Mouse (Mus musculus): ENCODE results near the gene Cd2ap. TPM values are rescaled to one million over a fixed set of nuclear protein-coding genes. Genes with fewer than 3 reads are reported as not detected.

Cd2ap gene
- total and polyA plus RNA-seq, 3 experiments: 10.7 to 14.3 TPM; not detected in 1

- TF ChIP-seq SIN3A (IDR thresholded peaks at IDR 0.05; ENCODE audit: low read length) (no peak), ZKSCAN1 (IDR thresholded peaks at IDR 0.05; ENCODE audit: low read depth, low read length) (no peak), USF2 (IDR thresholded peaks at IDR 0.05; ENCODE audit: borderline replicate concordance in 1 of 2, insufficient read depth in 1 of 2, low read depth in 1 of 2, low read length in 2 of 2) (no peak), MAZ (IDR thresholded peaks at IDR 0.05; ENCODE audit: low read depth, low read length) (no peak), GABPA (IDR thresholded peaks at IDR 0.05; ENCODE audit: low read depth, low read length) (no peak), POLR2AphosphoS5 (IDR thresholded peaks at IDR 0.05; ENCODE audit: borderline replicate concordance, low read depth, low read length) (no peak), HCFC1 (IDR thresholded peaks at IDR 0.05; ENCODE audit: low read depth, low read length) (no peak), POLR2A (IDR thresholded peaks at IDR 0.05; ENCODE audit: control insufficient read depth in 1 of 2, insufficient read depth in 1 of 2, low read depth in 1 of 2, low read length in 2 of 2, poor library complexity in 1 of 2) (no peak)
- Histone ChIP-seq H3K27me3 (ENCODE audit: control insufficient read depth in 1 of 2, insufficient read depth in 2 of 2, low read length in 2 of 2) (no peaks in the 10 kb centered on the region), H3K4me1 (ENCODE audit: control insufficient read depth in 1 of 2, insufficient read depth in 2 of 2, low read length in 2 of 2) (no peaks in the 10 kb centered on the region; a peak in 1 of 4 replicates), H3K9ac (ENCODE audit: control insufficient read depth, low read depth, low read length, poor library complexity, severe bottlenecking) (peak overlapping the region; percentile 29; the same call in 1 of the 2 replicates), H3K9me3 (replicated peaks; ENCODE audit: insufficient read depth, low read length) (no peaks in the 10 kb centered on the region), H3K4me3 (ENCODE audit: control insufficient read depth in 1 of 2, insufficient read depth in 1 of 2, low read depth in 2 of 2, low read length in 2 of 2) (no peak overlapping the region), H3K36me3 (ENCODE audit: control insufficient read depth in 1 of 2, insufficient read depth in 2 of 2, low read length in 2 of 2) (peaks cover 0 to 5% of the 10 kb centered on the region in 2 experiments; a peak in 2 of 4 replicates), H3K79me2 (ENCODE audit: control insufficient read depth, insufficient read depth, low read length, poor library complexity) (peaks cover 8% of the 10 kb centered on the region), H3K27ac (ENCODE audit: control insufficient read depth, low read depth, low read length) (no peak overlapping the region)
- no peak for DNase-seq (ENCODE audit: low read depth, low spot score)
These were observed 1.4 kb downstream of the Cd2ap start for GRCm38 (mm10) chr17:42875015-42875414.

GRCm38 (mm10) chr17:42870465-42870864 is 6.0 kb downstream of the Cd2ap start:
- no peak for DNase-seq (ENCODE audit: low read depth, low spot score)
- TF ChIP-seq ETS1 (IDR thresholded peaks at IDR 0.05; ENCODE audit: low read depth, low read length) (no peak), TAL1 (IDR thresholded peaks at IDR 0.05; ENCODE audit: low read length) (no peak), ZKSCAN1 (IDR thresholded peaks at IDR 0.05; ENCODE audit: low read depth, low read length) (no peak), NRF1 (IDR thresholded peaks at IDR 0.05; ENCODE audit: insufficient read depth, low read depth, low read length, poor library complexity, severe bottlenecking) (no peak), USF1 (IDR thresholded peaks at IDR 0.05; ENCODE audit: low read depth, low read length) (no peak), ZC3H11A (IDR thresholded peaks at IDR 0.05; ENCODE audit: low read depth, low read length) (no peak), SMC3 (IDR thresholded peaks at IDR 0.05; ENCODE audit: low read depth, low read length) (no peak), ELF1 (IDR thresholded peaks at IDR 0.05; ENCODE audit: low read depth, low read length) (no peak), MXI1 (IDR thresholded peaks at IDR 0.05; ENCODE audit: low read depth, low read length) (no peak), MYB (IDR thresholded peaks at IDR 0.05; ENCODE audit: low read depth, low read length) (no peak), UBTF (IDR thresholded peaks at IDR 0.05; ENCODE audit: borderline replicate concordance, insufficient read depth, low read depth, low read length) (no peak), ZNF384 (IDR thresholded peaks at IDR 0.05; ENCODE audit: low read depth, low read length) (no peak), MYC (IDR thresholded peaks at IDR 0.05; ENCODE audit: low read depth, low read length) (no peak), USF2 (IDR thresholded peaks at IDR 0.05; ENCODE audit: borderline replicate concordance in 1 of 2, insufficient read depth in 1 of 2, low read depth in 1 of 2, low read length in 2 of 2) (no peak), TBP (IDR thresholded peaks at IDR 0.05; ENCODE audit: low read depth, low read length) (no peak), MEF2A (IDR thresholded peaks at IDR 0.05; ENCODE audit: extremely low read depth, insufficient replicate concordance, low read depth, low read length, poor library complexity, severe bottlenecking) (no peak), NELFE (IDR thresholded peaks at IDR 0.05; ENCODE audit: low read depth, low read length) (no peak), CHD1 (IDR thresholded peaks at IDR 0.05; ENCODE audit: low read depth, low read length) (no peak)
- Histone ChIP-seq H3K36me3 (ENCODE audit: control insufficient read depth in 1 of 2, insufficient read depth in 2 of 2, low read length in 2 of 2) (peaks cover 0 to 5% of the 10 kb centered on the region in 2 experiments; a peak in 2 of 4 replicates), H3K4me3 (ENCODE audit: control insufficient read depth in 1 of 2, insufficient read depth in 1 of 2, low read depth in 2 of 2, low read length in 2 of 2) (no peak overlapping the region), H3K27ac (ENCODE audit: control insufficient read depth, low read depth, low read length) (no peak overlapping the region), H3K9ac (ENCODE audit: control insufficient read depth, low read depth, low read length, poor library complexity, severe bottlenecking) (no peak overlapping the region), H3K4me1 (ENCODE audit: control insufficient read depth in 1 of 2, insufficient read depth in 2 of 2, low read length in 2 of 2) (no peaks in the 10 kb centered on the region; a peak in 1 of 4 replicates), H3K27me3 (ENCODE audit: control insufficient read depth in 1 of 2, insufficient read depth in 2 of 2, low read length in 2 of 2) (no peaks in the 10 kb centered on the region), H3K79me2 (ENCODE audit: control insufficient read depth, insufficient read depth, low read length, poor library complexity) (peaks cover 5% of the 10 kb centered on the region; the same call in 1 of the 2 replicates), H3K9me3 (replicated peaks; ENCODE audit: insufficient read depth, low read length) (no peaks in the 10 kb centered on the region)

Measured in MEL (cell line).